Mouse (Mus musculus): ENCODE data around the gene Fus. TPM values are rescaled to one million over a fixed set of nuclear protein-coding genes. Genes with fewer than 3 reads are reported as not detected.

Fus gene
- polyA plus RNA-seq, 1 experiment, result 323 TPM

GRCm38 (mm10) chr7:127927726-127928125 lies 39.5 kb upstream of the Fus start:
- Histone ChIP-seq H3K27ac (ENCODE audit: insufficient read depth, low read depth, low read length) (no peak overlapping the region), H3K4me3 (ENCODE audit: insufficient read depth, low read length) (no peak overlapping the region), H3K4me1 (ENCODE audit: control insufficient read depth, insufficient read depth, low read length) (peaks cover 21% of the 10 kb centered on the region)
- no peak for TF ChIP-seq POLR2A (IDR thresholded peaks at IDR 0.05; ENCODE audit: borderline replicate concordance, low read depth, low read length)
- no peak for TF ChIP-seq CTCF (IDR thresholded peaks at IDR 0.05; ENCODE audit: low read depth, low read length)

- Histone ChIP-seq H3K4me1 (ENCODE audit: control insufficient read depth, insufficient read depth, low read length) (peaks cover 17% of the 10 kb centered on the region), H3K27ac (ENCODE audit: insufficient read depth, low read depth, low read length) (no peak overlapping the region), H3K4me3 (ENCODE audit: insufficient read depth, low read length) (no peak overlapping the region)
- no peak for TF ChIP-seq CTCF (IDR thresholded peaks at IDR 0.05; ENCODE audit: low read depth, low read length)
- no peak for TF ChIP-seq POLR2A (IDR thresholded peaks at IDR 0.05; ENCODE audit: borderline replicate concordance, low read depth, low read length)
Measured at GRCm38 (mm10) chr7:127928596-127928995, 38.7 kb upstream of the Fus start.

GRCm38 (mm10) chr7:127929923-127930322 lies 37.3 kb upstream of the Fus start, which contains the start of gene Prss8:
TSS of gene Prss8 (minus strand) at chr7:127930104.
- Histone ChIP-seq H3K4me1 (ENCODE audit: control insufficient read depth, insufficient read depth, low read length) (peaks cover 28% of the 10 kb centered on the region), H3K27ac (ENCODE audit: insufficient read depth, low read depth, low read length) (no peak within 1 kb of the TSS), H3K4me3 (ENCODE audit: insufficient read depth, low read length) (no peak within 1 kb of the TSS)
- TF ChIP-seq CTCF (IDR thresholded peaks at IDR 0.05; ENCODE audit: low read depth, low read length) (no peak), POLR2A (IDR thresholded peaks at IDR 0.05; ENCODE audit: borderline replicate concordance, low read depth, low read length) (no peak)

GRCm38 (mm10) chr7:127930636-127931035 lies 36.6 kb upstream of the Fus start:
- no peak overlapping the region for H3K27ac ChIP-seq (ENCODE audit: insufficient read depth, low read depth, low read length)
- H3K4me1 ChIP-seq (ENCODE audit: control insufficient read depth, insufficient read depth, low read length), result peaks cover 29% of the 10 kb centered on the region
- TF ChIP-seq CTCF (IDR thresholded peaks at IDR 0.05; ENCODE audit: low read depth, low read length), result no peak
- no peak for TF ChIP-seq POLR2A (IDR thresholded peaks at IDR 0.05; ENCODE audit: borderline replicate concordance, low read depth, low read length)
- H3K4me3 ChIP-seq (ENCODE audit: insufficient read depth, low read length), result no peak overlapping the region

- no peak for TF ChIP-seq POLR2A (IDR thresholded peaks at IDR 0.05; ENCODE audit: borderline replicate concordance, low read depth, low read length)
- no peak for TF ChIP-seq CTCF (IDR thresholded peaks at IDR 0.05; ENCODE audit: low read depth, low read length)
- peaks cover 32% of the 10 kb centered on the region for H3K4me1 ChIP-seq (ENCODE audit: control insufficient read depth, insufficient read depth, low read length)
- no peak overlapping the region for H3K4me3 ChIP-seq (ENCODE audit: insufficient read depth, low read length)
- peak overlapping the region; percentile 58 for H3K27ac ChIP-seq (ENCODE audit: insufficient read depth, low read depth, low read length)
Measured at GRCm38 (mm10) chr7:127931351-127932135, 35.7 kb upstream of the Fus start.

GRCm38 (mm10) chr7:127932273-127933031 lies 34.8 kb upstream of the Fus start:
- Histone ChIP-seq H3K4me3 (ENCODE audit: insufficient read depth, low read length) (no peak overlapping the region), H3K27ac (ENCODE audit: insufficient read depth, low read depth, low read length) (peak overlapping the region; percentile 58), H3K4me1 (ENCODE audit: control insufficient read depth, insufficient read depth, low read length) (peaks cover 32% of the 10 kb centered on the region)
- TF ChIP-seq CTCF (IDR thresholded peaks at IDR 0.05; ENCODE audit: low read depth, low read length) (no peak), POLR2A (IDR thresholded peaks at IDR 0.05; ENCODE audit: borderline replicate concordance, low read depth, low read length) (no peak)

GRCm38 (mm10) chr7:127934075-127934474 lies 33.2 kb upstream of the Fus start:
- H3K27ac ChIP-seq (ENCODE audit: insufficient read depth, low read depth, low read length), result peak overlapping the region; percentile 87
- no peak overlapping the region for H3K4me3 ChIP-seq (ENCODE audit: insufficient read depth, low read length)
- peaks cover 32% of the 10 kb centered on the region for H3K4me1 ChIP-seq (ENCODE audit: control insufficient read depth, insufficient read depth, low read length)
- TF ChIP-seq CTCF (IDR thresholded peaks at IDR 0.05; ENCODE audit: low read depth, low read length) (no peak), POLR2A (IDR thresholded peaks at IDR 0.05; ENCODE audit: borderline replicate concordance, low read depth, low read length) (no peak)

GRCm38 (mm10) chr7:127935028-127935722 lies 32.1 kb upstream of the Fus start:
- TF ChIP-seq POLR2A (IDR thresholded peaks at IDR 0.05; ENCODE audit: borderline replicate concordance, low read depth, low read length) (no peak), CTCF (IDR thresholded peaks at IDR 0.05; ENCODE audit: low read depth, low read length) (peak; percentile 49)
- Histone ChIP-seq H3K4me1 (ENCODE audit: control insufficient read depth, insufficient read depth, low read length) (peaks cover 32% of the 10 kb centered on the region), H3K4me3 (ENCODE audit: insufficient read depth, low read length) (peak overlapping the region; percentile 85), H3K27ac (ENCODE audit: insufficient read depth, low read depth, low read length) (peak overlapping the region; percentile 87)

- TF ChIP-seq POLR2A (IDR thresholded peaks at IDR 0.05; ENCODE audit: borderline replicate concordance, low read depth, low read length) (no peak), CTCF (IDR thresholded peaks at IDR 0.05; ENCODE audit: low read depth, low read length) (no peak)
- peak overlapping the region; percentile 85 for H3K4me3 ChIP-seq (ENCODE audit: insufficient read depth, low read length)
- 0 out of 2 replicates have a peak overlapping the region, but pooled peaks have one; percentile 5 for H3K27ac ChIP-seq (ENCODE audit: insufficient read depth, low read depth, low read length)
- peaks cover 32% of the 10 kb centered on the region for H3K4me1 ChIP-seq (ENCODE audit: control insufficient read depth, insufficient read depth, low read length)
Measured at GRCm38 (mm10) chr7:127935748-127936159, 31.5 kb upstream of the Fus start.
